Mouse (Mus musculus) embryo, embryonic 11 days (tissue): ENCODE data around the gene Syn2.
"Not testable (repeated sequence)": the region's sequence is repeated elsewhere in the genome, so short reads cannot be mapped to it uniquely, and the experiment has no call there.

Source experiments
- DNase-seq: peaks from one replicate; pipeline ENCODE4 v3.0.0-alpha.2; 2015

Syn2 gene

GRCm38 (mm10) chr6:115178826-115179225 is 44.1 kb downstream of the Syn2 start:
- peak; percentile 69 for DNase-seq

- no peak for DNase-seq
These were observed 46.4 kb downstream of the Syn2 start for GRCm38 (mm10) chr6:115181094-115181493.

DNA sequence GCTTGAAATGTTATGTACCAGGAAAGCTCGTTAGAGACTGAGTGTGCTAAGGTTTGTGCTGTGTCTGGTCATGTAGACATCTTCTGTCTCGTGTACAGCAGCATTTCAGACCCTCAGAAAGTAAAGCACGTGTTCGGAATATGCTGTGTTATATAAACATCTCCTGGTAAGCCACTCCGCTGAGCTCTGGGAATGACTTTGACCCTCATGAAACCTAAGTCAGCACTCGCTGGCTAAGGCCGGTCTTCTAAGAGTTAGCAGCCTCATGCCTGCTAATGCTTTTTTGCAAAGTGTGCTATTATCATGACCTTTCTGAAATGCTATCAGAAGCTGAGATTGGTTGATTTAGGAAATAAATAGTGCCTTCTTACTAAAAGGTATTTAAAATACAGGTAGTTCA is 56.4 kb downstream of the Syn2 start:
- DNase-seq = no peak

- DNase-seq = no peak
These were observed 66.1 kb downstream of the Syn2 start for GRCm38 (mm10) chr6:115200753-115201152.

DNA sequence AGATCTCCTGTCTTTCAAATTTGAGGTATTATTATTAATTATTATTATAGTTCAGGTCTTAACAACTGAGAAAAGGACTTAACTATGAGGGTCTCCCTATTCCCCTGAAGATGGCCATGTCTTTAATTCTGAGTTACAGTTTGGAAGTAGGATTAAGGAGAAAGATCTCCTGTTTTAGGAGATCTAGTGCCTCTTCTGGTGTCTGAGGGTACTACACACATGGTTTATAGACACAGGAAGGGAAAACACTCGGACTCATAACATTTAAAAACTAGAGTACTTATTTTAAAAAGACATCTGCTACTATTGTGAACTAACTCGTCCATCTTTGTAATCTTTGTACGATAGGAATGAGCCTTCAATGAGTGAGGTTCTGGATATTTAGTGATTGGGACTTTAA is 68.3 kb downstream of the Syn2 start:
- no peak for DNase-seq

GRCm38 (mm10) chr6:115210187-115210586 is 75.5 kb downstream of the Syn2 start:
- no peak for DNase-seq

DNA sequence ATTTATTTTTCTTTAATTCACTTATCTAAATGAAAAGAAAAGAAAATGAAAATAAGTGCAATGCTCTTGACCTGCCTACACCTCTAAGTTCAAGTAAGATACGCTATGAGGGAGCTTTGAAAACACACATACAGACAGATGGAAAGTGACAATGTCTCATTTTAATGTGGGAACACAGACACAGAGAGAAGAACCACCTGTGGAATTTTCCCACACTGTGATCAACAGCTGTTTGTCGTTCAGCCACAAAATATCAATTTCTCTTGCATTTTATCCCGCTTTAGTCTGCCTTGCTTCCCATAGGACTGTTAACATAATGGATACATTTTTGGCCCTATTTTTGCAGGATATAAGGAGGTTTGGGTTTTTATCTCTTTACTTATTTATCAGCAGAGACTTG is 76.1 kb downstream of the Syn2 start:
- DNase-seq = no peak

DNA sequence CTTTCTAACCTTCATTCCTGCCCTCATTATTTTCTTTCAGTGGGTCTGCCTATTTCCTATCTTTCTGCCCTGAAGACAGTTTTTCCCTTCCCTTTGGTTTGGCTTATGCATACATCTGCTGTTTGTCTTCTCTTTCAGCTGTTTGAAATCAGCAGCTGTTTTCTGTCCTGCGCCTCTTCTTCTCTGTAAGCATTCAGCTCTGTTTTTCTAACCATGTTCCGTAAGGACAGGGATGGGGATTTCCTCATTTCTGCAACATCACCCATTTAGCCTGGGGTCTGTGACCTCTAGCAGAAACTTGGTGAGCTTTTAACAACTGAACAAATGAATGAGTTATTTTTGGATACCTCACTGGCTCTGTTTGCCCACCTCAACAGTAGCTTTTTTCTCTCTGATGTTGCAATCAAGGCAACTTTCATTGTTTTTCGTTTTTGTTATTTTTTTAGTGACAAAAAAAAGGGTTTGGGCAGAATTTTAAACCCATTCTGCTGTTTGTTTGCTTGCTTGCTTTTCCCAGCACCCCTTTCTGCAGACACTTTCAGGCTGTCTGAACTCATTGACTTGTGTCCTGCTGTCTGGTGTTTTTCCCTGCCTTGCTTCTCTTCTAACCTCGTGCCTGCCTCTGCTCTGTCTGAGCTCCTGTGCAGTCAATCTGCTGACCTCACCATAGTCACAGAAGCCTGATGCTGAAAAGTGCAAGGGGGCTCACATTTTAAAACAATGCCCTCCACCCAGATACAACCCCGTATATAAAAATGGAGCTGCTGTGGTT is 77.6 kb downstream of the Syn2 start:
- DNase-seq = no peak

- DNase-seq = no peak
These were observed 78.4 kb downstream of the Syn2 start for GRCm38 (mm10) chr6:115213129-115213528.

GRCm38 (mm10) chr6:115221215-115221641 is 86.5 kb downstream of the Syn2 start:
- DNase-seq = no peak

GRCm38 (mm10) chr6:115225519-115225918 is 90.8 kb downstream of the Syn2 start:
- no peak for DNase-seq

- no peak for DNase-seq
These were observed 92.3 kb downstream of the Syn2 start, which contains the start of gene Gm17482 for GRCm38 (mm10) chr6:115227043-115227442. Gm17482 (plus strand) TSS chr6:115227343.

- DNase-seq = peak; percentile 83
These were observed 92.8 kb downstream of the Syn2 start for GRCm38 (mm10) chr6:115227529-115227928.

- DNase-seq = no peak
These were observed 95.9 kb downstream of the Syn2 start for GRCm38 (mm10) chr6:115230557-115230956.

DNA sequence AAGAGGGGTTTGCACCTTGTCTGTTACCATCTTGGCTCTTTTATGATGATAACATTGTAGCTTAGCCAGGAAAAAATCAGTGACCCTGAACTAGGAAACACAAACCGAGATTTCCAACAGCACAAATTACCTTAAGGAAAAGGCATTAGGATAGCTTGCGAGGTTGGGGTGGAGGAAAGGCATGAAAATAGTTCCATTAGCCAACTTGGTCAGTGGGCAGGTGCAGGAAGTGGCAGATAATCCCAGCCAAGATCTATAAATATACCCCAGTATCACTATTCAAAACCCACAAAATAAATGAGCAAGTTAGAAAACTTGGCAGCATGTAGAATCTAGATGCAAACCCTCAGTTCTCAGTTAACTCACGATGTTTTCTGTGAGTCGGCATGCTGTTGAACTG is 97.1 kb downstream of the Syn2 start:
- DNase-seq = no peak

DNA sequence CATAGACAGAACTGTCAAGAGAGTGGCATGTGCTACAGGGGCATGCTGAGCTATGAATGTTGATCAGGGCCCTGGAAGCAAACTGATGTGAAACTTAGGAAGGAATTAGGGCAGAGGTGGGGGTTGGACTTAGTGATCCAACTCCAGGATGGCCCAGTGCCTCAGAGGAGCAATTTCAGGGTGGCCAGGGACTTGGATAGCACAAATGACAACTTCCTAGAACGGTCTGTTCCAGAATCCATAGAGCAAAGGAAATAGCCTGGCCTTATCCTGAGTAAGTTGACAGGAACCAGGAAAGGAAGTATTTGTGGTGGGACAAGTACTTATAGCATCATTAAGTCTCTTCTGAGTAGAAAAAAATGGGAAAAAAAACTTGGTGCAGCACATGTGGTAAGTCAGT is 97.9 kb downstream of the Syn2 start:
- DNase-seq = no peak

GRCm38 (mm10) chr6:115238031-115239027 is 103.6 kb downstream of the Syn2 start:
- no peak for DNase-seq

DNA sequence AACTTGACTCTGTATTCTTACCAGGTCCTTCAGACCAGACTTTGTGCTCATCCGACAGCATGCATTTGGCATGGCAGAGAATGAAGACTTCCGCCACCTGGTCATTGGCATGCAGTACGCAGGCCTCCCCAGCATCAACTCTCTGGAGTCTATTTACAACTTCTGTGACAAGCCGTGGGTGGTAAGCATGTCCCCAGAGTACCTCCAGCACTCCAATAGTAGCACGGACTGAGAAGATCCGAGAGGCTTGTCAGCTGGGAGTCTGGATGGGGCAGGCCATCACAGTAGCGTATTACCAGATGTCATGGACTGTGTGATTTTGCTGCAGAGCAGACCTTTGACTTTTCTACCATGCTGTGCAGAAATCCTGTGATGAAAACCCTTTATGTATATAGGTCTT is 104.6 kb downstream of the Syn2 start:
- DNase-seq = no peak

- not testable (repeated sequence) for DNase-seq
These were observed 105.7 kb downstream of the Syn2 start for GRCm38 (mm10) chr6:115240431-115240830.

DNA sequence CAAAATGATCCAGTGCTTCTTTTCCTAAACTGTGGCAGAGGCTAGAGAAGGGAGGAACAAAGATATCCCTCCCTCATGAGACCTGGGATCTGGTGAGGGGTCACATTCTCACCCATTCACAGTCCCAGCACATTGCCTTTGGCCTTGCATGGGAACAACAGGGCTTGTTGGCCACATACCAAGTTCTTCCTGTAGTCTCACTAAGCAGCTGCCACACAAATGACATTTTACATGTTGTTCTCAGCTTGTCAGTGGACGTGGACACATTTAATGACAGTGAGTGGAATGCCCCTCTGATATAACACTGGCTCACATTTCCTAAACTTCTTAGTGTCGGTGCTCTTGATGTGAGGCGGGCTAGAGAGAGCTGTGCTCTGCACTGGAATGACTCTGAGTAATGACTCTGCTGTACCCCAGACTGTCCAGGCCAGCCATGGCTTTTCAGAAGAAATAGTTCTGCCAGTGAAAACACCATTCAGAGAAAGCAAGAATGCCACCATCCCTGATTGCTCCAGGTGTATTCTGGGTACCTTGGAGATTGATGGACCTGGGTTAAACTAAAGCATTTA is 106.5 kb downstream of the Syn2 start:
- DNase-seq = no peak

DNA sequence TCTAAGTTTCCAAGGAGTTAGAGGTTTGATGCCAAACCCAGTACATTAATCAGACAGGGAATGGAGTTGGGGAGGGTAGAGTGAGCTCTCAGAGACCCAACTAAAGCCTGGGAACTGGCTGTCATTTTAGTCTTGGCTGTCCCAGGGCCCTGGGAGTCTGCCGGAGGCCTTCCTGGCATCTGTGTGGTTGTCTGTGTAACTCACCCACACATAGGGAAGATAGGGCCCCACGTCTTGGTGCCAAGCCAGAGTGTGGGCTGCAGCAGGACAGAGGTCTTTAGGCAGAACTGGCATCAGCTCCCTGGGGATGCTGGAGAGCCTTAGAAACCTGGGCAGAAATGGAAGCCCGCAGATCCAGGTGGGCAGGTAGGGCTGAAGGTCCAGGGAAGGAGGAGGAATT is 107.2 kb downstream of the Syn2 start:
- DNase-seq = no peak

DNA sequence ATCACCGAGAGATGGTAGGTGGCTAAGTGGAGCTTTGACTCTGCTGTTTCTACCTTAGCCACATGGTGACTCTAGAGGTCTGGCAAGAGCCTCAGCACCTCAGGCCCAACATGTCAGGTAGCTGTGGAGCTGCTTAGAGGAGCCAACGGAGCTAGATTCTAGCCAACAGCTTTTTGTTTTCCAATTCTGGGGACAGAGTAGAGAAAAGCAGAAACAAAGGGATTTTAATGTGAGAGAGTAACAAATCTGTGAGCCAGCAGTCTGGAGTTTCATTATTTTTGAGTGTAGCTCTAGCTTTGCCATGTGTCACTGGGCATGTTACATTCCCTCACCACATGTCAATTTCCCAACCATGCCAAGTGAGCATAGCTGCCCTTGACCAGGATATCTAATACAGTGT is 109.5 kb downstream of the Syn2 start:
- DNase-seq = no peak

GRCm38 (mm10) chr6:115245500-115246058 is 110.9 kb downstream of the Syn2 start:
- no peak for DNase-seq
